Mouse (Mus musculus) retina, postnatal 1 day (tissue): ENCODE results near the gene Rcn3.
A peak's percentile ranks its signal among the peaks of the same experiment; 100 is the strongest.

Source experiments
- DNase-seq: peaks from one replicate; pipeline ENCODE4 v3.0.0-alpha.2; 2012

The Rcn3 gene

DNA sequence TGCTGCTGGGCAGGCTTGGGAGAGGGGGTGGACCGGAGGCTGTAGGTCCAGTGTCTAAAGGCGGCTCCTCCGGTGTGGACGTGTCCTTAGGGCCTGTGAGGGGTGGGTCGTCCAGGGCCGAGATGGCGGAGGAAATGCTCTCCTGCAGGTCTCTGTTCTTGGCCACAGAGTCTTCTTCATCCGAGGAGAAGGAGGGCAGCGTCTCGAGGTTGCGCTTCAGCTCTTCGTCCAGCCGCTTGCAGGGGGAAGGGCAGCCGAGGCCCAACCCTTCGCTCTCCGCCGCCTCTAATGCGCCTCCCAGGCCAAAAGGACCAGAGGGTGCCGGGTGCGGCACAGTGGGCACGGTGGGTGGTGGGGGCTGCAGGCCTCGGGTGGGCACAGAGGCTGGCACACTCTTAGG is 46.3 kb downstream of the Rcn3 start:
- DNase-seq: no peak

DNA sequence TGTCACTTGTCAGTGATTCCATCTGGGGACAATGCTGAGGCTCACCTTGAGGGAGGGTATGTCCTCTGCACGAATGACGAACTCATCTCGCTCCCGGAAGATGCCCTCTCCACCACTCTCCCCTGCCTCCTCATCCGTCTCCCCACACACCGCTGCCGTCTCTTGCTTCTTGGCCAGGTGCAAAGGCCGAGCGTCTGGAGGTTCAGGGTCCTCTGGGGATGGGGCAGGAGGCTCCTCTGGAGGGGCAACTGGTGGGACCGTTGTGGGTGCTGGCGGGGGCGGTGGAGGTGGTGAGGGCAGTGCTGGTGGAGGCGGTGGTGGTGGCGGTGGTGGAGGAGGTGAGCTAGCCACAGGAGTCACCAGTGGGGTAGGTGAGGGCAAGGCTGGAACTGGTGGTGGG is 48.7 kb downstream of the Rcn3 start:
- no peak for DNase-seq

DNA sequence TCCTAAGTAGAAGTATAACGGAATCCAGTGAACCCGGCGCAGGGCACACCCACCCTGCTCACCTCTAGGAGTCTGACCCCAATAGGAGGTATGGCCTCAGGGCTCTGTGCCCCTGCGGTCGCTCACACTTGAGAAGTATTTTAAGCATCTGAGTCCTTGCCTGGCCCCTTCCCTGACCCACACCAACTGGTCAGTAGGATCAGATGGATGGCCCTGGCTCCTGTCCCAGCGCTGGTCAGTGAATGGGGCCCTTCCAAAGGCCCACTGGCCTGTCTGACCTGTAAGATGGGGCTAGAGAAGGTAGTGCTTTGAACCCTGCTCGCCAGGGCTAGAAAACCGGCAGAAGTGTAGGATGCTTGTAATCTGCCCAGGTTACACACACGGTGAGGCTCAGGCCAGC is 51.2 kb downstream of the Rcn3 start:
- no peak for DNase-seq

DNA sequence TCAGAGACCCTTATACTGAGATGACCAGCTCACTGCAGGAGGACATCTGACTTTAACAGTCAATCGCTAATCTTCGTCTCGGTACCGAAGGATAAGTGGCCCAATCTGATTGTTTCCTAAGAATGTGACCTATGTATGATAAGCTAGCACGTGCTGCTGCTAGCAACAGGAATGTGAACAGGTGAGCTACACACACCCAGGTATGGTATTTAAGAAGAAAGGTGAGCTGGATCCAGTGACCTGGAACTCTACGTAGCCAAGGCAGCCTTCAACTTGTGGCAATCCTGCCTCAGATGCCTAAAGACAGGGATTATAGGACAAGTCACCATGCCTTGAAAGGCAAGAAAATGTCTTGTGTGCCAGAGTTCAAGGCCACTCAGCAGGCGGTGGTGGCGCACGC is 53.6 kb downstream of the Rcn3 start:
- no peak for DNase-seq

- peak; percentile 64 for DNase-seq
Observed at GRCm38 (mm10) chr7:45037720-45038361, 54.2 kb downstream of the Rcn3 start.

DNA sequence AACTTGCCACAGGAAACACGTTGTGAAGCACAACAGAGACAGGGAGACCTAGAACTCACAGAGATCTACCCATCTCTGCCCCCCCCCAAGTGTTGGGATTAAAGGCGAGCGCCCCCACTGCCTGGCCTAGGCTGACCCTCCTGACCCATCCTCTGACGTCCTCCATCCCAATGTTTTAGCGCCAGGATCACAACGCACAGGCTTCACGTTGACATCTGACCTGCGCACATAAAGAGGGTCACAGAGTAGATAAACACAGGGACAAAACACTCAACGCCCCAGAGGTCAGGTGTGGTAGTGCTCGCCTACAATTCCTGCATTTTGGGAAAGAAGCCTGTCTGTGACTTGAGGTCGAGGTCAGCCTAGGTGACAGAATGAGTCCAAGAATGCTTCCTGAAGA is 55.3 kb downstream of the Rcn3 start:
- no peak for DNase-seq

DNA sequence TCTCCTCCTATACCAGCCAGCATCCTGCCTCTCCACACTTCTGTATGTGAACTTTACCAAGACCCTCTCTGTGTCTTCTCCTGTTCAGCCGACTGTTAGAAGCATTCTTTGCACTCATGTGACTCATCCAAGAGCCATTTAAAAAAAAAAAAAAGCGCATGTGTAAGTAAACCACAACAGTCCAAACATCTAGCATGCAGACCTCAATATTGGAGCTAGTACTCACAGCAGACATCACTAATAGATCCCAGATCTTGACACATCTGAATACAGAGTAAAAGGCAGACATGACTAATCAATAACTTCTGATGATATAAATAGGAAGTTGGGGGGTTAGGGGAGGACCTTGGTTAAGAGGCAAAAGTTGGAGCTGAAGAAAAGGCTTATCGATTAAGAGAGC is 56.4 kb downstream of the Rcn3 start:
- peak; percentile 19 for DNase-seq

- DNase-seq: no peak
Observed at GRCm38 (mm10) chr7:45033722-45034359, 58.2 kb downstream of the Rcn3 start.
